Mouse (Mus musculus): ENCODE measurements around the gene Arid3a. TPM values are rescaled to one million over a fixed set of nuclear protein-coding genes. Genes with fewer than 3 reads are reported as not detected.
"Not testable (repeated sequence)": the region's sequence is repeated elsewhere in the genome, so short reads cannot be mapped to it uniquely, and the experiment has no call there.

Gene Arid3a
- polyA plus RNA-seq, 1 experiment, result 15.0 TPM

DNA sequence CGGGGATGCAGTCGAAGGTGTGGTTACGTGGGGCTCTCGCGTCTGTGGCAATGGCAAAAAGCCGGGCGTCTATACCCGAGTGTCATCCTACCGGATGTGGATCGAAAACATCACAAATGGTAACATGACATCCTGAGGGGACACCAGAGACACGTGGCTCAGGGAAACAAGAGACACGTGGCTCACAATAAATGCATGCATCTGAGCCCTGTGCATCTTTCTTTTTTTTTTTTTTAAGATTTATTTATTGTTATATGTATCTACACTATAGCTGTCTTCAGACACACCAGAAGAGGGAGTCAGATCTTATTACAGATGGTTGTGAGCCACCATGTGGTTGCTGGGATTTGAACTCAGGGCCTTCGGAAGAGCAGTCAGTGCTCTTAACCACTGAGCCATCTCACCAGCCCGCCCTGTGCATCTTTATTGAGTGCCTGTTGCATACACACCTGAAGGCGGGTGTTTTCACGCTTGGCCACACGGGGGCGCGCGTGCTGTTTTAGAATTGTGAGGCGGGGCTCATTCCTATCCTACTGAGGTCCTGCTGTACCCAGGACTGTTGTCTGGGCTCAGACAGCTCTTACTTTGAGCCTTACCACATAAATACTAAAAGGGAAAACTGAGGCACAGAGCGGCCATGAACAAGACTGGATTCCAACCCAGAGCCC, 34.3 kb upstream of the Arid3a start:
- not testable (repeated sequence) for H3K27me3 ChIP-seq (ENCODE audit: control insufficient read depth, insufficient read depth, low read length); H3K4me1 ChIP-seq (ENCODE audit: control insufficient read depth, insufficient read depth, insufficient read length); H3K27ac ChIP-seq (ENCODE audit: insufficient read depth, low read length); H3K4me3 ChIP-seq (ENCODE audit: extremely low read depth, insufficient read depth, insufficient read length)
- WGBS, result 48% methylated on average over 22 of the region's 22 CpGs
- peak; percentile 47 to 76 for DNase-seq (ENCODE audit: low read depth in 1 of 2, low spot score in 2 of 2)
- TF ChIP-seq CTCF (IDR thresholded peaks at IDR 0.05; ENCODE audit: extremely low read depth, insufficient read depth, insufficient read length, insufficient replicate concordance), result peak; percentile 86
- peaks cover 12% of the 10 kb centered on the region for H3K36me3 ChIP-seq (ENCODE audit: control insufficient read depth, insufficient read depth, low read length)

GRCm38 (mm10) chr10:79896306-79896705, 30.5 kb upstream of the Arid3a start:
- WGBS, result 88% methylated on average over 16 of the region's 16 CpGs
- TF ChIP-seq CTCF (IDR thresholded peaks at IDR 0.05; ENCODE audit: extremely low read depth, insufficient read depth, insufficient read length, insufficient replicate concordance), result no peak
- no peak for TF ChIP-seq POLR2A (IDR thresholded peaks at IDR 0.05; ENCODE audit: low read depth, low read length)
- Histone ChIP-seq H3K36me3 (ENCODE audit: control insufficient read depth, insufficient read depth, low read length) (peaks cover 15% of the 10 kb centered on the region), H3K4me1 (ENCODE audit: control insufficient read depth, insufficient read depth, insufficient read length) (peaks cover 11% of the 10 kb centered on the region; the same call in 1 of the 2 replicates), H3K4me3 (ENCODE audit: extremely low read depth, insufficient read depth, insufficient read length) (no peak overlapping the region), H3K27ac (ENCODE audit: insufficient read depth, low read length) (no peak overlapping the region), H3K27me3 (ENCODE audit: control insufficient read depth, insufficient read depth, low read length) (no peaks in the 10 kb centered on the region)
- DNase-seq (ENCODE audit: low read depth in 1 of 2, low spot score in 2 of 2), result no peak

DNA sequence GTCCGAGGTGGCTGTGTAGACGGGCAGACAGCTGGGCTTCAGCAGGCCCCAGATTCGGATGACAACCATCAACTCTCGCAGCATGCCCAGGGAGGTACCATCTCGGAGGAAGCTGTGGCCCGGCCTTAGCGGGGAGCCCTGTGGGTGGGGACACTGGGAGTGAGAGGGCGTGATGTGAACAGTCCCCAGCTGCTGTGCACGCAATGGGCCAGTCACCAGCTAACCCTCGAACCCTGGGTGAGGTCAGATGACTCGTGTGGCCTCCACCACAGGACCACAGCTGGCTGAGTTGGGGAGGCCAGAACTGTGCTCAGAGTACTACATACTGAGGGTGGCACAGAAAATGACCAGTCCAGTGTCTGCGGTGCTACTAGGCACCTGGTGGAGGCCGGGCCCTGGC, 30.0 kb upstream of the Arid3a start:
- Histone ChIP-seq H3K27me3 (ENCODE audit: control insufficient read depth, insufficient read depth, low read length) (no peaks in the 10 kb centered on the region), H3K4me1 (ENCODE audit: control insufficient read depth, insufficient read depth, insufficient read length) (peaks cover 11% of the 10 kb centered on the region; the same call in 1 of the 2 replicates), H3K27ac (ENCODE audit: insufficient read depth, low read length) (no peak overlapping the region), H3K36me3 (ENCODE audit: control insufficient read depth, insufficient read depth, low read length) (peaks cover 15% of the 10 kb centered on the region), H3K4me3 (ENCODE audit: extremely low read depth, insufficient read depth, insufficient read length) (no peak overlapping the region)
- TF ChIP-seq CTCF (IDR thresholded peaks at IDR 0.05; ENCODE audit: extremely low read depth, insufficient read depth, insufficient read length, insufficient replicate concordance), result no peak
- TF ChIP-seq POLR2A (IDR thresholded peaks at IDR 0.05; ENCODE audit: low read depth, low read length), result no peak
- 83% methylated on average over 13 of the region's 13 CpGs for WGBS
- DNase-seq (ENCODE audit: low read depth in 1 of 2, low spot score in 2 of 2), result no peak

DNA sequence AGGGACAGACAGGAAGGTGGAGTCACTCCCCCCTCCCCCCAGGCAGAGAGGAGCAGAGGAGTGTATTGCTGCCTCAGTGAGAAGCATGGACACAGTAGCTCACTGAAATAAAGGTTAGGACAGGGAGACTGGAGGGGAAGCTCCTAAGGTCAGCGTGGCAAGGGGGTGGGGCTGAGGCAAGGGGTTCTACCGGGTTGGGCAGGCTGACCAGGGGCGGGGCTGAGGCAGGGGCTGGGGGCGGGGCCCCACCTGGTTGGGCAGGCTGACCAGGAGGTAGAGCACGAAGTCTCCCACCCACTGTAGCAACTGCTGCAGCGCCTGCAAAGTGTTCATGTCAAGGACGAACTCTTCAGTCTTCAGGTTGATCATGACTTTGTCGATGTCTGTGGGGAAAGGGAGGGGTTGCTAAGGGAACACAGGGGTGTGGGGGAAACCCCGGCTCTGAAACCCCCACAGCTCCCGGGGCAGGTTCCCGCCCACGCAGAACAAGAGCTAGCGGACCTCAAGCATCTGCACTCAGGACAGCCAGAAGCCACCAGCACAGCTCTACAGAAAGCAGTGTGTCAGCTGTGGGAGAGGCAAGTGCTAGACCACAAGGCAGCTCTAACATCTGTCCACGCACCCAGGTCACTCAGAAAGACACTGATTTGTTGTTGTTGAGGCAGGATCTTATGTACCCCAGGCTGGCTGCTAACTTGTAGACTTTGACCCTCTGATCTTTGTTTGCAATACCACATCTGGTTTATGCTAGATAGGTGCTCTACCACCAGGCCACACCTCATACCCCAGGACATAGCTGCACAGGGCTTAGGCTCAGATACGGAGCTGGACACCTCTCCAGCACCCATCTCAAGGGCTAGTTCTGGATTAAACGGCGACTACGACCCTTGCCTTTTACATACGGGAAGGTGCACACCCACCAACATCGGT, 29.3 kb upstream of the Arid3a start:
- no peak for DNase-seq (ENCODE audit: low read depth in 1 of 2, low spot score in 2 of 2)
- TF ChIP-seq CTCF (IDR thresholded peaks at IDR 0.05; ENCODE audit: extremely low read depth, insufficient read depth, insufficient read length, insufficient replicate concordance) (no peak), POLR2A (IDR thresholded peaks at IDR 0.05; ENCODE audit: low read depth, low read length) (no peak)
- Histone ChIP-seq H3K36me3 (ENCODE audit: control insufficient read depth, insufficient read depth, low read length) (peaks cover 15% of the 10 kb centered on the region), H3K4me3 (ENCODE audit: extremely low read depth, insufficient read depth, insufficient read length) (no peak overlapping the region), H3K27me3 (ENCODE audit: control insufficient read depth, insufficient read depth, low read length) (no peaks in the 10 kb centered on the region), H3K4me1 (ENCODE audit: control insufficient read depth, insufficient read depth, insufficient read length) (peaks cover 11% of the 10 kb centered on the region; the same call in 1 of the 2 replicates), H3K27ac (ENCODE audit: insufficient read depth, low read length) (no peak overlapping the region)
- WGBS, result 62% methylated on average over 20 of the region's 20 CpGs

DNA sequence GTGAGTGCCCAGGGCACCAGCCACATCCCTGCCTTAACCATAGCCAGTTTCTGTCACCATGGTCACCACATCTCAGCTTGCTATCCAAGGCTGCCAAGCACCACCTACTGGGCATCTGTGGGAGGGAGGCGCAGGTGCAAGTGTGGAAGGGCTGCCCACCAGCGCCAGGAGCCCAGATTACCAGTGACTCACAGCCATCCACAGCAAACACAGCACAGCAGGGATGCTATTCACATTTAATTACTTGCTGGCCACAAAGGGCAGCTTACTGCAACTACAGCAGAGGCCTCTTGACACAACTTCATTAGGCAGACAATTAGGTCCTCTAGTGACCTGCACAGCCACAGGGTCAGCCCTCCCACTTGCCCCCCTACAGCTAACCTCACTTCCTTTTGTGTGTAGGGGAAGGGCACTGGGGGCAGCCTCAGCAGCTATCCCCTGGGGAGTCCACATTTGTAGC, 25.9 kb upstream of the Arid3a start:
- Histone ChIP-seq H3K27ac (ENCODE audit: insufficient read depth, low read length) (no peak overlapping the region), H3K36me3 (ENCODE audit: control insufficient read depth, insufficient read depth, low read length) (peaks cover 18% of the 10 kb centered on the region), H3K27me3 (ENCODE audit: control insufficient read depth, insufficient read depth, low read length) (no peaks in the 10 kb centered on the region), H3K4me1 (ENCODE audit: control insufficient read depth, insufficient read depth, insufficient read length) (peaks cover 11% of the 10 kb centered on the region; the same call in 1 of the 2 replicates), H3K4me3 (ENCODE audit: extremely low read depth, insufficient read depth, insufficient read length) (no peak overlapping the region)
- no peak for TF ChIP-seq CTCF (IDR thresholded peaks at IDR 0.05; ENCODE audit: extremely low read depth, insufficient read depth, insufficient read length, insufficient replicate concordance)
- TF ChIP-seq POLR2A (IDR thresholded peaks at IDR 0.05; ENCODE audit: low read depth, low read length), result no peak
- no peak for DNase-seq (ENCODE audit: low read depth in 1 of 2, low spot score in 2 of 2)
- WGBS, result 76% methylated on average over 2 of the region's 2 CpGs

DNA sequence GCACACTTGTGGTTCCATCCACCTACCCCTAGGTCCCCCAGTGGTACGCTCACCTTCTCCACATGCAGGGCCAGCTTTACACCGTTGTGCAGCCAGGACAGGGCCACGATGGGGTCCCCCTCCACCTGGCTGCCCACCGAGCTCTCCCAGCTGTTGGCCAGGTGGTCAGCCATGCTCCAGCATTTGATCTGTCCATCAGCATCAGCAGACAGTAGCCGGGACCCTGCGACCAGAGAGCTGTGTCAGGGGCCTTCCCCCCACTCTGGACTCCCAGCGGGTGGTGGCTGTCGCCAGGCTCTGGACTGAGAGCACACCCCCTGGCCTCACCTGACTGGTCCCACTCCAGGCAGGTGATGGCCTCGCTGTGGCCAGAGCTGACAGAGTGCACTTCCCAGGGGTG, 20.1 kb upstream of the Arid3a start:
- Histone ChIP-seq H3K4me1 (ENCODE audit: control insufficient read depth, insufficient read depth, insufficient read length) (peaks cover 5% of the 10 kb centered on the region; the same call in 1 of the 2 replicates), H3K27ac (ENCODE audit: insufficient read depth, low read length) (no peak overlapping the region), H3K27me3 (ENCODE audit: control insufficient read depth, insufficient read depth, low read length) (no peaks in the 10 kb centered on the region), H3K36me3 (ENCODE audit: control insufficient read depth, insufficient read depth, low read length) (peaks cover 17% of the 10 kb centered on the region), H3K4me3 (ENCODE audit: extremely low read depth, insufficient read depth, insufficient read length) (no peak overlapping the region)
- TF ChIP-seq CTCF (IDR thresholded peaks at IDR 0.05; ENCODE audit: extremely low read depth, insufficient read depth, insufficient read length, insufficient replicate concordance), result no peak
- no peak for TF ChIP-seq POLR2A (IDR thresholded peaks at IDR 0.05; ENCODE audit: low read depth, low read length)
- 95% methylated on average over 9 of the region's 9 CpGs for WGBS
- no peak for DNase-seq (ENCODE audit: low read depth in 1 of 2, low spot score in 2 of 2)
